ENCODE assay signal across 16 mouse cellular contexts in genomic region chr12:80124211-80124610, GRCm38 (mm10). TPM values are rescaled to one million over a fixed set of nuclear protein-coding genes. Genes with fewer than 3 reads are reported as not detected.
A peak's percentile ranks its signal among the peaks of the same experiment; 100 is the strongest.
DNase-seq lines count a peak whose midpoint lies in the region; ATAC-seq and TF ChIP-seq lines count a peak whose summit lies in the region.
"Had no signal": no experiment of that assay in that cellular context is flagged by ENCODE, and none has a peak within 500 bp of the region (broad histone marks: within the 10 kb centered on the region; RNA-seq: fewer than 3 reads in every experiment).

No protein-coding gene starts in this region.

- H3K4me1 ChIP-seq in forebrain, embryonic 11.5 days (replicated peaks; ENCODE audit: control insufficient read depth, insufficient read depth, low read length), result no peaks in the 10 kb centered on the region
- peaks cover 11% of the 10 kb centered on the region for H3K4me1 ChIP-seq in forebrain, embryonic 15.5 days
- peaks cover 43% of the 10 kb centered on the region for H3K4me1 ChIP-seq in kidney, embryonic 16.5 days (ENCODE audit: insufficient read depth, low read length)
- peaks cover 38% of the 10 kb centered on the region; the same call in 1 of the 2 replicates for H3K4me1 ChIP-seq in spleen, adult 2 months (ENCODE audit: control insufficient read depth, insufficient read depth, insufficient read length)
- H3K4me1 ChIP-seq in stomach, postnatal 0 days (replicated peaks; ENCODE audit: control insufficient read depth, insufficient read depth), result peaks cover 17% of the 10 kb centered on the region

- H3K9ac ChIP-seq in forebrain, embryonic 11.5 days (ENCODE audit: low read length), result no peak overlapping the region
- H3K9ac ChIP-seq in forebrain, embryonic 15.5 days (replicated peaks), result no peak overlapping the region
- no peak overlapping the region for H3K9ac ChIP-seq in kidney, embryonic 16.5 days (replicated peaks; ENCODE audit: low read length)
- H3K9ac ChIP-seq in stomach, postnatal 0 days (ENCODE audit: low read length), result no peak overlapping the region
- H3K9ac ChIP-seq: neural tube, embryonic 12.5 days had no signal

- peak; percentile 37 for DNase-seq in forebrain, embryonic 11.5 days (ENCODE audit: low spot score)
- no peak for DNase-seq in kidney, postnatal 10 days
- no peak for DNase-seq in spleen, adult 2 months (ENCODE audit: low read depth in 1 of 2, low spot score in 2 of 2)
- DNase-seq in spleen, adult 18-20 months, result no peak
- no peak for DNase-seq in stomach, postnatal 0 days (ENCODE audit: low spot score)
- DNase-seq in urinary bladder, adult 2 months (ENCODE audit: low spot score), result no peak
- DNase-seq: cerebellum, adult 11-12 months; embryo, embryonic 11 days; heart, postnatal 36 days; right cerebral cortex, adult 18-20 months; thymus, adult 18-20 months had no signal

- WGBS in forebrain, embryonic 11.5 days, result 72% methylated on average over 3 of the region's 3 CpGs
- WGBS in forebrain, embryonic 15.5 days, result 91% methylated on average over 3 of the region's 3 CpGs
- WGBS in kidney, embryonic 16.5 days, result 56% methylated on average over 3 of the region's 3 CpGs
- WGBS in spleen, adult 2 months, result 83% methylated on average over 3 of the region's 3 CpGs
- WGBS in stomach, postnatal 0 days, result 46% methylated on average over 3 of the region's 3 CpGs

- TF ChIP-seq EP300 in stomach, postnatal 0 days (optimal IDR thresholded peaks at IDR 0.05), result no peak

- TF ChIP-seq POLR2A in spleen, adult 2 months (IDR thresholded peaks at IDR 0.05; ENCODE audit: low read depth, low read length), result no peak

- H3K27me3 ChIP-seq in forebrain, embryonic 11.5 days (ENCODE audit: control insufficient read depth, insufficient read depth, low read length), result no peaks in the 10 kb centered on the region
- no peaks in the 10 kb centered on the region for H3K27me3 ChIP-seq in forebrain, embryonic 15.5 days
- H3K27me3 ChIP-seq in kidney, embryonic 16.5 days (ENCODE audit: insufficient read depth, low read length), result no peaks in the 10 kb centered on the region
- H3K27me3 ChIP-seq in spleen, adult 2 months (ENCODE audit: control insufficient read depth, insufficient read depth, low read length), result no peaks in the 10 kb centered on the region
- H3K27me3 ChIP-seq in stomach, postnatal 0 days (ENCODE audit: control insufficient read depth, insufficient read depth, low read length), result no peaks in the 10 kb centered on the region
- H3K27me3 ChIP-seq: midbrain, embryonic 13.5 days; neural tube, embryonic 12.5 days had no signal

- H3K9me3 ChIP-seq in forebrain, embryonic 11.5 days (ENCODE audit: control insufficient read depth, low read length), result no peaks in the 10 kb centered on the region
- H3K9me3 ChIP-seq in forebrain, embryonic 15.5 days, result no peaks in the 10 kb centered on the region
- H3K9me3 ChIP-seq in kidney, embryonic 16.5 days (ENCODE audit: low read length), result peaks cover 5% of the 10 kb centered on the region
- no peaks in the 10 kb centered on the region for H3K9me3 ChIP-seq in stomach, postnatal 0 days (ENCODE audit: control insufficient read depth, low read length)
- H3K9me3 ChIP-seq: forebrain, embryonic 10.5 days; midbrain, embryonic 13.5 days; neural tube, embryonic 12.5 days had no signal

- ATAC-seq in forebrain, embryonic 11.5 days (replicated peaks; ENCODE audit: low FRiP score), result no peak
- ATAC-seq in forebrain, embryonic 15.5 days (replicated peaks), result no peak
- 0 out of 2 replicates have a peak, but pooled peaks have one; percentile 10 for ATAC-seq in kidney, embryonic 16.5 days (ENCODE audit: low FRiP score, low TSS enrichment)
- ATAC-seq in stomach, postnatal 0 days (ENCODE audit: low FRiP score, low TSS enrichment), result peak; percentile 18; the same call in 1 of the 2 replicates

- no peak overlapping the region for H3K4me2 ChIP-seq in forebrain, embryonic 11.5 days (ENCODE audit: low read depth, low read length, severe bottlenecking)
- H3K4me2 ChIP-seq in forebrain, embryonic 15.5 days (replicated peaks), result no peak overlapping the region
- no peak overlapping the region for H3K4me2 ChIP-seq in kidney, embryonic 16.5 days (replicated peaks; ENCODE audit: low read depth, low read length)
- no peak overlapping the region for H3K4me2 ChIP-seq in stomach, postnatal 0 days (replicated peaks; ENCODE audit: low read depth)
- H3K4me2 ChIP-seq: midbrain, embryonic 13.5 days; neural tube, embryonic 12.5 days had no signal

- no peak overlapping the region for H3K27ac ChIP-seq in forebrain, embryonic 11.5 days (ENCODE audit: low read depth, low read length)
- H3K27ac ChIP-seq in forebrain, embryonic 15.5 days (replicated peaks), result no peak overlapping the region
- peak overlapping the region; percentile 82; the same call in 1 of the 2 replicates for H3K27ac ChIP-seq in kidney, embryonic 16.5 days (ENCODE audit: low read length)
- H3K27ac ChIP-seq in spleen, adult 2 months (ENCODE audit: insufficient read depth, low read length), result peak overlapping the region; percentile 8; the same call in 1 of the 2 replicates
- peak overlapping the region; percentile 84 for H3K27ac ChIP-seq in stomach, postnatal 0 days (replicated peaks)
- H3K27ac ChIP-seq: neural tube, embryonic 12.5 days had no signal

- no peak overlapping the region for H3K4me3 ChIP-seq in forebrain, embryonic 11.5 days (ENCODE audit: low read depth, low read length)
- no peak overlapping the region for H3K4me3 ChIP-seq in forebrain, embryonic 15.5 days
- H3K4me3 ChIP-seq in kidney, embryonic 16.5 days (ENCODE audit: low read length), result no peak overlapping the region
- no peak overlapping the region for H3K4me3 ChIP-seq in spleen, adult 2 months (ENCODE audit: extremely low read depth, insufficient read depth, insufficient read length)
- H3K4me3 ChIP-seq in stomach, postnatal 0 days (ENCODE audit: low read depth, low read length), result no peak overlapping the region
- H3K4me3 ChIP-seq: forebrain, embryonic 10.5 days; midbrain, embryonic 13.5 days; neural tube, embryonic 12.5 days had no signal

- no peak for TF ChIP-seq CTCF in spleen, adult 2 months (IDR thresholded peaks at IDR 0.05; ENCODE audit: extremely low read depth, insufficient read depth, insufficient read length, insufficient replicate concordance)
- no peak for TF ChIP-seq CTCF in stomach, postnatal 0 days (IDR thresholded peaks at IDR 0.05; ENCODE audit: low read depth)

- no peaks in the 10 kb centered on the region for H3K36me3 ChIP-seq in forebrain, embryonic 11.5 days (ENCODE audit: control insufficient read depth, insufficient read depth, low read length)
- H3K36me3 ChIP-seq in forebrain, embryonic 15.5 days, result no peaks in the 10 kb centered on the region; the same call in 1 of the 2 replicates
- peaks cover 18% of the 10 kb centered on the region for H3K36me3 ChIP-seq in kidney, embryonic 16.5 days (ENCODE audit: insufficient read depth, low read length)
- H3K36me3 ChIP-seq in spleen, adult 2 months (ENCODE audit: control insufficient read depth, insufficient read depth, low read length), result peaks cover 10% of the 10 kb centered on the region; the same call in 1 of the 2 replicates
- peaks cover 6% of the 10 kb centered on the region; the same call in 1 of the 2 replicates for H3K36me3 ChIP-seq in stomach, postnatal 0 days (ENCODE audit: control insufficient read depth, insufficient read depth, low read length)

RNA-seq across cellular contexts. Expression of gene Zfp36l1, which starts 11.4 kb away (rescaled TPM):
- polyA plus RNA-seq in forebrain, embryonic 11.5 days (2014; fragmentation: Nextera tagmentation; extraction: Ambion mirVana), result 164 and 173 TPM in 2 replicates
- 28.2 and 35.3 TPM in 2 replicates for polyA plus RNA-seq in forebrain, embryonic 15.5 days (2015; fragmentation: Nextera tagmentation; extraction: Ambion mirVana)
- polyA plus RNA-seq in kidney, embryonic 16.5 days (2015; fragmentation: Nextera tagmentation; extraction: Ambion mirVana), result 130 and 153 TPM in 2 replicates
- polyA plus RNA-seq in spleen, adult 2 months (2012; rRNA removed), result 251 and 372 TPM in 2 replicates
- polyA plus RNA-seq in stomach, postnatal 0 days (2015; fragmentation: Nextera tagmentation; extraction: Ambion mirVana), result 90.8 and 98.5 TPM in 2 replicates
- 141 and 167 TPM in 2 replicates for polyA plus RNA-seq in urinary bladder, adult 2 months (2012; rRNA removed)

Comparison
In these comparisons a context has a peak if more than half of its experiments do, and no peak if none do; other contexts are left out.
1. ATAC-seq: peak in kidney, embryonic 16.5 days (single experiment) and stomach, postnatal 0 days (single experiment); none in forebrain, embryonic 11.5 days (single experiment) and forebrain, embryonic 15.5 days (single experiment).
2. H3K27ac ChIP-seq: peak in kidney, embryonic 16.5 days (single experiment), spleen, adult 2 months (single experiment) and stomach, postnatal 0 days (single experiment); none in forebrain, embryonic 11.5 days (single experiment) and forebrain, embryonic 15.5 days (single experiment).